Mouse (Mus musculus) thymus, adult 2 months (tissue): ENCODE data around the gene Irf2bp2. TPM values are rescaled to one million over a fixed set of nuclear protein-coding genes. Genes with fewer than 3 reads are reported as not detected.
A peak's percentile ranks its signal among the peaks of the same experiment; 100 is the strongest.

Experiments
- DNase-seq: peaks from one replicate; pipeline ENCODE4 v3.0.0; 2021
- H3K27ac ChIP-seq: fragments of 200-500 bp; 2 replicates; pipeline ENCODE4 v1.5.1; 2012; ENCODE audit warnings: low read length, control low read depth; ENCODE audit not compliant: control insufficient read depth, insufficient read depth
- H3K27me3 ChIP-seq: fragments of 200-500 bp; 2 replicates; pipeline ENCODE4 v1.6.1; 2012; ENCODE audit warnings: mild to moderate bottlenecking, low read length, moderate library complexity, mixed read lengths; ENCODE audit not compliant: control insufficient read depth, insufficient read depth
- H3K36me3 ChIP-seq: fragments of 200-500 bp; 2 replicates; pipeline ENCODE4 v1.6.1; 2012; ENCODE audit warnings: mild to moderate bottlenecking, low read length, moderate library complexity; ENCODE audit not compliant: control insufficient read depth, insufficient read depth
- H3K4me1 ChIP-seq: fragments of 200-500 bp; replicated peaks from 2 replicates; pipeline ENCODE4 v1.6.1; 2012; ENCODE audit warnings: low read length; ENCODE audit not compliant: control insufficient read depth, insufficient read depth
- H3K4me3 ChIP-seq: fragments of 200-500 bp; 2 replicates; pipeline ENCODE4 v1.5.1; 2012; ENCODE audit warnings: mild to moderate bottlenecking, low read length, control low read depth, moderate library complexity; ENCODE audit not compliant: control insufficient read depth, insufficient read depth
- CTCF ChIP-seq: fragments of 200-500 bp; IDR thresholded peaks from 2 replicates; pipeline ENCODE4 v1.5.1; 2012; ENCODE audit warnings: mild to moderate bottlenecking, control low read depth, low read length, moderate library complexity, borderline replicate concordance; ENCODE audit not compliant: control insufficient read depth, poor library complexity, insufficient read depth; ENCODE audit errors: extremely low read depth
- POLR2A ChIP-seq: fragments of 200-500 bp; IDR thresholded peaks from 2 replicates; pipeline ENCODE4 v1.6.1; 2012; ENCODE audit warnings: mild to moderate bottlenecking, low read length, control low read depth, moderate library complexity; ENCODE audit not compliant: control insufficient read depth, poor library complexity, insufficient read depth; ENCODE audit errors: extremely low read depth
- WGBS: fragments of 180-500 bp; shearing (Covaris S2); methylation state at CpG from one replicate; pipeline ENCODE4 v1.1.7; 2018; 5-methylcytosine and 5-hydroxymethylcytosine counted together
- polyA plus RNA-seq: library from polyadenylated mRNA; depleted of rRNA; stranded (reverse); fragments of >200 nt; gene quantifications from 2 replicates; pipeline ENCODE4 v1.2.3, GENCODE M21; 2012

Irf2bp2 gene
- polyA plus RNA-seq, 1 experiment, result 71.7 TPM

GRCm38 (mm10) chr8:126592381-126592770 lies 1.4 kb downstream of the Irf2bp2 start:
- Histone ChIP-seq H3K27ac (peak overlapping the region; percentile 93), H3K4me1 (peaks cover 30% of the 10 kb centered on the region), H3K27me3 (no peaks in the 10 kb centered on the region), H3K4me3 (peak overlapping the region; percentile 97), H3K36me3 (peaks cover 4% of the 10 kb centered on the region; the same call in 1 of the 2 replicates)
- no peak for DNase-seq
- no peak for TF ChIP-seq POLR2A
- TF ChIP-seq CTCF, result 0 out of 2 replicates have a peak, but pooled peaks have one; percentile 14
- WGBS, result under 1% methylated on average over 45 of the region's 45 CpGs

- peaks cover 29% of the 10 kb centered on the region for H3K4me1 ChIP-seq
- DNase-seq, result peak; percentile 54
- H3K36me3 ChIP-seq, result peaks cover 4% of the 10 kb centered on the region; the same call in 1 of the 2 replicates
- TF ChIP-seq CTCF (no peak), POLR2A (no peak)
- peak overlapping the region; percentile 93 for H3K27ac ChIP-seq
- WGBS, result under 1% methylated on average over 9 of the region's 9 CpGs
- H3K27me3 ChIP-seq, result no peaks in the 10 kb centered on the region
- H3K4me3 ChIP-seq, result peak overlapping the region; percentile 97
Observed at GRCm38 (mm10) chr8:126591821-126592268, 1.9 kb downstream of the Irf2bp2 start.

GRCm38 (mm10) chr8:126591141-126591820 lies 2.5 kb downstream of the Irf2bp2 start:
- WGBS, result 0% methylated on average over 20 of the region's 20 CpGs
- Histone ChIP-seq H3K27ac (peak overlapping the region; percentile 93), H3K27me3 (no peaks in the 10 kb centered on the region)

GRCm38 (mm10) chr8:126590599-126590998 lies 3.2 kb downstream of the Irf2bp2 start:
- Histone ChIP-seq H3K4me3 (peak overlapping the region; percentile 57), H3K27me3 (no peaks in the 10 kb centered on the region), H3K27ac (peak overlapping the region; percentile 94), H3K4me1 (peaks cover 24% of the 10 kb centered on the region), H3K36me3 (peaks cover 4% of the 10 kb centered on the region; the same call in 1 of the 2 replicates)
- TF ChIP-seq POLR2A, result no peak
- under 1% methylated on average over 4 of the region's 4 CpGs for WGBS
- DNase-seq, result no peak

More at GRCm38 (mm10) chr8:126591141-126591820, 2.5 kb downstream of the Irf2bp2 start:
- peak; percentile 40; the same call in 1 of the 2 replicates for TF ChIP-seq CTCF
- no peak for TF ChIP-seq POLR2A
- peaks cover 4% of the 10 kb centered on the region; the same call in 1 of the 2 replicates for H3K36me3 ChIP-seq
- peaks cover 28% of the 10 kb centered on the region for H3K4me1 ChIP-seq
- H3K4me3 ChIP-seq, result peak overlapping the region; percentile 97
- DNase-seq, result peak; percentile 80

GRCm38 (mm10) chr8:126590024-126590529 lies 3.7 kb downstream of the Irf2bp2 start:
- peak; percentile 73 for DNase-seq
- Histone ChIP-seq H3K27me3 (no peaks in the 10 kb centered on the region), H3K27ac (peak overlapping the region; percentile 94), H3K36me3 (peaks cover 4% of the 10 kb centered on the region; the same call in 1 of the 2 replicates), H3K4me3 (peak overlapping the region; percentile 57), H3K4me1 (peaks cover 24% of the 10 kb centered on the region)
- WGBS, result under 1% methylated on average over 14 of the region's 14 CpGs
- TF ChIP-seq CTCF (no peak), POLR2A (no peak)

GRCm38 (mm10) chr8:126589507-126590023 lies 4.2 kb downstream of the Irf2bp2 start:
- WGBS, result 0% methylated on average over 1 of the region's 1 CpGs
- DNase-seq, result no peak

More at GRCm38 (mm10) chr8:126589507-126590023, 4.2 kb downstream of the Irf2bp2 start:
- Histone ChIP-seq H3K27me3 (no peaks in the 10 kb centered on the region), H3K27ac (peak overlapping the region; percentile 94), H3K36me3 (peaks cover 4% of the 10 kb centered on the region; the same call in 1 of the 2 replicates), H3K4me3 (peak overlapping the region; percentile 57), H3K4me1 (peaks cover 25% of the 10 kb centered on the region)
- TF ChIP-seq CTCF, result no peak
- TF ChIP-seq POLR2A, result no peak
